In genomic region chr11:72206341-72207203, GRCm38 (mm10) we compare ENCODE assay signal across 8 mouse cellular contexts. TPM values are rescaled to one million over a fixed set of nuclear protein-coding genes. Genes with fewer than 3 reads are reported as not detected.
DNase-seq lines count a peak whose midpoint lies in the region; ATAC-seq and TF ChIP-seq lines count a peak whose summit lies in the region.

Gene Gm43951 (minus strand): TSS chr11:72206840.

- H3K4me3 ChIP-seq in gastrocnemius, adult 2 months: peak within 1 kb of the TSS; percentile 72
- peak within 1 kb of the TSS; percentile 88 for H3K4me3 ChIP-seq in E14TG2a.4 (replicated peaks; ENCODE audit: low read length)
- peak within 1 kb of the TSS; percentile 66 to 91 for H3K4me3 ChIP-seq in heart, embryonic 14.5 days (ENCODE audit: control insufficient read depth in 1 of 2, insufficient read depth in 1 of 2, low read depth in 1 of 2, low read length in 2 of 2)

- WGBS in heart, embryonic 14.5 days: under 1% methylated on average over 43 of the region's 43 CpGs

- no peaks in the 10 kb centered on the region for H3K9me3 ChIP-seq in E14TG2a.4 (ENCODE audit: low read length)
- H3K9me3 ChIP-seq in heart, embryonic 14.5 days (ENCODE audit: control insufficient read depth, low read length): no peaks in the 10 kb centered on the region

- peaks cover 36% of the 10 kb centered on the region for H3K36me3 ChIP-seq in E14TG2a.4 (ENCODE audit: insufficient read depth, low read length)
- peaks cover 27% of the 10 kb centered on the region for H3K36me3 ChIP-seq in heart, embryonic 14.5 days (ENCODE audit: control insufficient read depth, insufficient read depth, low read length)

- peak within 1 kb of the TSS; percentile 89 for H3K4me2 ChIP-seq in heart, embryonic 14.5 days (ENCODE audit: low read length)

- H3K9ac ChIP-seq in heart, embryonic 14.5 days (ENCODE audit: low read length): peak within 1 kb of the TSS; percentile 91

- H3K27ac ChIP-seq in gastrocnemius, adult 2 months: peak within 1 kb of the TSS; percentile 83
- H3K27ac ChIP-seq in heart, embryonic 14.5 days (replicated peaks in 1 of 2; ENCODE audit: control insufficient read depth in 1 of 2, insufficient read depth in 1 of 2, low read depth in 2 of 2, low read length in 2 of 2): 0 out of 4 replicates have a peak within 1 kb of the TSS, but pooled peaks of 1 of the 2 experiments have one; percentile 30

- peaks cover 16% of the 10 kb centered on the region for H3K27me3 ChIP-seq in E14TG2a.4 (ENCODE audit: insufficient read depth, low read length)
- H3K27me3 ChIP-seq in heart, embryonic 14.5 days (ENCODE audit: control insufficient read depth, insufficient read depth, low read length): no peaks in the 10 kb centered on the region

- intact Hi-C loops in gastrocnemius, adult 2 months (cut with DNase I): loop anchor here (2.0 to 5.0 kb wide), 2 partner anchors 70 to 154 kb away; no protein-coding TSS in a partner anchor
- intact Hi-C loops in gastrocnemius, postnatal 36 days (cut with DNase I): loop anchor here (10.0 kb wide), 1 partner anchor 152 kb away; no protein-coding TSS in a partner anchor

- TF ChIP-seq CTCF in gastrocnemius, adult 2 months (IDR thresholded peaks at IDR 0.05): peak; percentile 2; the same call in 1 of the 2 replicates
- no peak; the same call in 1 of the 2 replicates for TF ChIP-seq CTCF in E14TG2a.4 (conservative IDR thresholded peaks at IDR 0.05; ENCODE audit: low read length)

- H3K4me1 ChIP-seq in E14TG2a.4 (replicated peaks; ENCODE audit: low read depth, low read length): peaks cover 37% of the 10 kb centered on the region
- peaks cover 8 to 14% of the 10 kb centered on the region in 2 experiments; a peak in 3 of 4 replicates for H3K4me1 ChIP-seq in heart, embryonic 14.5 days (ENCODE audit: control insufficient read depth in 2 of 2, insufficient read depth in 2 of 2, low read length in 2 of 2)

- ATAC-seq in common myeloid progenitor, adult 5-6 weeks (replicated peaks; ENCODE audit: low read depth, poor library complexity, severe bottlenecking): peak; percentile 34
- peak; percentile 29 for ATAC-seq in heart, embryonic 14.5 days (ENCODE audit: insufficient number of reproducible peaks, insufficient read depth, low FRiP score, low read depth)
- ATAC-seq in megakaryocyte, adult 5-6 weeks (ENCODE audit: poor library complexity, severe bottlenecking): peak; percentile 26

- DNase-seq in gastrocnemius, adult 2 months: peak; percentile 31
- DNase-seq in gastrocnemius, postnatal 36 days: no peak
- DNase-seq in layer of hippocampus, adult 8-10 months (ENCODE audit: low spot score in 2 of 2): no peak
- peak; percentile 24 to 69 for DNase-seq in spleen, postnatal 4 days (ENCODE audit: low spot score in 2 of 2)

RNA-seq across cellular contexts. Expression of gene Gm43951, which starts in this region (rescaled TPM):
- total RNA-seq in gastrocnemius, adult 2 months (2021): under 1 TPM; 0.20 to 0.25 TPM
- under 1 TPM; 0.07 to 0.23 TPM for total RNA-seq in gastrocnemius, postnatal 36 days (2021)
- total RNA-seq in common myeloid progenitor, adult 5-6 weeks (2017): 0.46 TPM in 1 of 2 replicates, not detected in the other
- not detected in 2 replicates for polyA plus RNA-seq in heart, embryonic 14.5 days (2014; fragmentation: Nextera tagmentation; extraction: Ambion mirVana)
- 10 to 100 TPM; 11.2 to 13.3 (median 12.2) TPM for total RNA-seq in layer of hippocampus, adult 8-10 months (2022)
- not detected in 2 replicates for total RNA-seq in megakaryocyte, adult 5-6 weeks (2015)
- 0.11 and 0.24 TPM in 2 replicates for total RNA-seq in megakaryocyte, adult 5-6 weeks (2017)

Comparison
In these comparisons a context has a peak if more than half of its experiments do, and no peak if none do; other contexts are left out.
1. Peak in DNase-seq, H3K4me3 ChIP-seq and H3K27ac ChIP-seq in gastrocnemius, adult 2 months; RNA of the gene not detected or under 1 TPM.
2. Peak in ATAC-seq in common myeloid progenitor, adult 5-6 weeks; RNA of the gene not detected or under 1 TPM.
3. Peak in ATAC-seq, H3K4me3 ChIP-seq, H3K9ac ChIP-seq and H3K4me2 ChIP-seq in heart, embryonic 14.5 days; RNA of the gene not detected or under 1 TPM.
4. Peak in ATAC-seq in megakaryocyte, adult 5-6 weeks; RNA of the gene not detected or under 1 TPM.
5. DNase-seq: peak in spleen, postnatal 4 days (2 of 2); none in gastrocnemius, postnatal 36 days (0 of 2) and layer of hippocampus, adult 8-10 months (0 of 2).
6. Peak in every context shown above with its lines, with median percentiles within 50 percentile points of each other: H3K4me3 ChIP-seq and ATAC-seq.